Mouse (Mus musculus): ENCODE measurements around the gene Gm6812.
"Not testable (repeated sequence)": the region's sequence is repeated elsewhere in the genome, so short reads cannot be mapped to it uniquely, and the experiment has no call there.

Gm6812 gene

DNA sequence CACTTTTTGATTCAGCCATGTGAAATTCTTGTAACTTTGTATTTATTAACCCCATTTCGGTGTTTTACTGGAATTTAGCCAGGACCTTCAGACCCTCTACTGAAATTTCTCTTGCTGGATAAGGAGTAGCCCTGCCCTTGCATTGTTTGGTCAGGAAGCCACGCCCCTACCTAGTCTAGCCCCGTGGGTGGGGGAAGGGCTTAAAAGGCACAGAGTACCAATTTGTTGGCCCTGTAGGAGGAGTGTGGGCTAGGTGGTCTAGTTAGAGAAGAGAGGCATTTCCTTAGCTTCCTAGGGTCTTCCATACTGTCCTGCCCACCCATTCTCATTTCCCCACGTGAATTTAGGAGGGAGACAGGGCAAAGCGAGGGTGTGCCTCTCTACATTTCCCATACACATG, at the start of gene Gm6812:
Gene Gm6812, minus strand, starts transcription at position 101 of the 400 bp plus-strand sequence.
- not testable (repeated sequence) for DNase-seq

DNA sequence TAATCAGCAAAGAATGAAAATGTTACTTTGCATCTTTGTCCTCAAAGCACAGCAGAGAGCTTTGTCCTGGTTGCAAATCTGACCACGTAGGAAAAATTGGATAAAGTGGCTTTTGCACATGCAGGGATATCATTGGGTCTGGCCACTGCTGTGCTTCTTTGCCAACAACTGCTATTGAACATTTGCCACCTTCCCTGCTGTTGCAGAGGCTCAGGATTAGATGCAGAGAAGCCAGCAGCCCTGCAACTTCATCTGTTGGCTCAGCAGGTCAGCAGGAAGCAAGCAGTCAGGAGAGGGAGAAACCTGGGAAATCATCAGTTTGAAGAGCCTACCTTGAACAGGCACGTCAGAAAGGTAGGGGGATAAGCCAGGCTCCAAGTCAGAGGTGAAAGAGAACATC, 27.7 kb downstream of the Gm6812 start:
- peak; percentile 23 for DNase-seq
